Mouse (Mus musculus) adrenal gland, postnatal 0 days (tissue): ENCODE results near the gene Kir3dl2. TPM values are rescaled to one million over a fixed set of nuclear protein-coding genes. Genes with fewer than 3 reads are reported as not detected.

Source experiments
- polyA plus RNA-seq: library from polyadenylated mRNA; unstranded; fragments of >200 nt; fragmentation: Nextera tagmentation; extraction: Ambion mirVana; gene quantifications from 2 replicates; pipeline ENCODE4 v1.2.1, GENCODE M21; 2015

Kir3dl2 gene
- not detected in 2 replicates for polyA plus RNA-seq

DNA sequence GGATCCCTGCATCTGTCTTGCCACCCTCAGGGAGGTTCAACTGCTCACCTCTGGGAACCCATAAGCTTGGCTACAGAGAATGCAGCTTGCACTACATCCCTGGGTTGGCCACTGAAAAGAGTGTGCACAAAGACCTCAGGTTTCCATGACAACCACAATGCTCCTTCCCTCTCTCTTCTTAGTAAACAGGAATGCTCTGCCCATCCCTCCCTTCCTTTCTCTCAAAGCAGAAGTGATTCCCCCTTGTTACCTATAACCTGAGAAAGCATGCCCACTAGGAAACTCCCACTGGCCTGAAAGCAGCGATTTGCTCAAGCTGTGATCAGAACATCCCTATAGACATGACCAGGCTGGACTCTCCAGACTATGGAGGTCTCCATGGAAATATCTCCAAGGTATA is at the start of gene Kir3dl2:
TSS of gene Kir3dl2 (minus strand) at position 101 of the 400 bp plus-strand sequence.

GRCm38 (mm10) chrX:136590199-136590896 is 46.5 kb upstream of the Kir3dl2 start, which contains the start of gene Tceal3:
TSS of gene Tceal3 (plus strand) at chrX:136590842.

DNA sequence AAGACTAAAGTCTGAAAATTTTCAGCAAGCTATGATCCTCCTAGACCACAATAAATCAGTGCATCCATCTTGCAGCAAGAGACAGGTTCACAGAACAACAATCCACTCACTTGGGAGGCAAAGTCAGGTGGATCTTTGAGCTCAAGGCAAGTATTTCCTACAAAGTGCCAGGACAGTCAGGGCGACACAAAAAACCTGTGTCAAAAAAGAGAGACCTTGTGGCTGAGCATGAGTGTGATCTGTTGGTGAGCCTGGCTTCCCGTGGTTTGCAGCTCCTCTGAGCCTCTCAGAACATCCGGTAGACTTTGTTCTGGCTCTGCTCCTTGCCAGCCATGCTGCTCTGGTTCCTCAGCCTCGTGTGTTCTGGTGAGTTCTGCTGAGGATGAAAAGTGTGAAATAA is 26.2 kb downstream of the Kir3dl2 start, which contains the start of gene Kir3dl1:
TSS of gene Kir3dl1 (plus strand) at position 301 of the 400 bp plus-strand sequence.

Other genes starting within 250 kb of the Kir3dl2 start
- gene Kir3dl1, start 26.1 kb downstream of the Kir3dl2 start, polyA plus RNA-seq = not detected in 2 replicates
- 25.7 and 31.0 TPM in 2 replicates for gene Tceal3, start 46.8 kb upstream of the Kir3dl2 start, polyA plus RNA-seq
- gene Tceal1, start 163.9 kb upstream of the Kir3dl2 start, polyA plus RNA-seq = 19.4 and 22.4 TPM in 2 replicates
- gene Morf4l2, start 199.6 kb upstream of the Kir3dl2 start, polyA plus RNA-seq = 428 and 432 TPM in 2 replicates
- gene Glra4, start 236.1 kb upstream of the Kir3dl2 start, polyA plus RNA-seq = not detected in 2 replicates